Mouse (Mus musculus) lung, postnatal 14 days (tissue): ENCODE data around the gene Mfap1a.
"Not testable (repeated sequence)": the region's sequence is repeated elsewhere in the genome, so short reads cannot be mapped to it uniquely, and the experiment has no call there.

Experiments
- DNase-seq: peaks from one replicate; pipeline ENCODE4 v3.0.0; 2021

The Mfap1a gene

GRCm38 (mm10) chr2:121505942-121506882, at the start of gene Mfap1a, which contains the start of gene Wdr76:
TSS of gene Mfap1a (minus strand) at chr2:121506665.
TSS of gene Wdr76 (plus strand) at chr2:121506723.
- peak; percentile 82 for DNase-seq

GRCm38 (mm10) chr2:121551271-121551670, 44.8 kb upstream of the Mfap1a start:
- no peak for DNase-seq

DNA sequence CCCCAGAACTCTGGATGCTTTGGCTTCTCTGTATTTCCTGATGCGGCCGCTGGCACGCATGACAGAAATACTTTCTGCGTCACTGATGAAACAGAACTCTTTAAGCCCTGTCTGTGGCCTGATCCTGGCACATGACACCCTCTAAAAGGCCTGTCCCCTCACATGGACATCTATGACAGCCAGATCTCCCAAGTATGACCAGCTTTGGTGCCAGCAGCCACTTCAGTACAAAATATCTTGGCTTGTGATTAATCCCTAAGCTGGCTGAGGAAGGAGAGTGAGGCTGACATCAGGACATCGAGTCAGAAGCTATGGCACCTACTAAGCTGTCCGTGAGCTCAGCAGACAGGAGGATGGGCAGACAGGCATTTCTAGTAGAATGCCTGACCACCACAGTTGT, 43.2 kb upstream of the Mfap1a start:
- no peak for DNase-seq

- DNase-seq: no peak
Measured at GRCm38 (mm10) chr2:121544829-121545228, 38.4 kb upstream of the Mfap1a start.

DNA sequence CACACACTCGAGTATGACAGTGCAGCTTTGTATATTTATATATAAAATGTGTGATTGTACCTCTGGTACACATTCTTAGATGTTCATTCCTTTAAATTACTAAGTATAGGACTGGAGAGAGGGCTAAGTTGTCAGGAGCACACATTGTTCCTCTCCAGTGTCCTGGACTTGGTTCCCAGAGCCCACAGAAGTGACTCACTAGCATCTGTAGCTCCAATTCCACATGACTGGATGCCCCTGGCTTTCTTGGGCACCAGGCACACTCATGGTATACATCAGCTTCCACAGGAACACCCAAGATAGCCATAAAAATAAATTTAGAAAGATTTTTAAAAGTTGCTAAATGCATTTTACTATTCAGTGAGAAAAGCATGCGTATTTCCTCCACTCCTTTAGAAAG, 18.6 kb upstream of the Mfap1a start:
- DNase-seq: no peak

- DNase-seq: not testable (repeated sequence)
Measured at GRCm38 (mm10) chr2:121522830-121523229, 16.4 kb upstream of the Mfap1a start.

DNA sequence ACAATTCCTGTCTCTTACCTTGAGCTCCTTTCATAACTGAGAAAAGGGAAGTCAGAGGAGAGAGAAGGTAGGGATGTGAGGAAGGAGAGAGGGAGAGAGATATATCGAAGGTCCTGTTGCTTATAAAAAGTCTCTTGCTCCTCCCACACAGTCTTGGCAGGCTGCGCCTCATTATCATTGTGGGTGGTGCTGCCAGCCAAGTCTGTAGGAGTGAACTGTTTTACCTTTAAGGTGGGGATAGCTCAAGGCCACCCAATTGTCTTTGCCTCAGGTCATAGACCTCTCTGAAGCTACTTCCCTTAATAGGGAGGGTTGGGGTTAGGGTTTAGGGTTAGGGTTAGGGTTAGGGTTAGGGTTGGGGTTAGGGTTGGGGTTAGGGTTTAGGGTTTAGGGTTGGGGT, 15.5 kb upstream of the Mfap1a start:
- no peak for DNase-seq

DNA sequence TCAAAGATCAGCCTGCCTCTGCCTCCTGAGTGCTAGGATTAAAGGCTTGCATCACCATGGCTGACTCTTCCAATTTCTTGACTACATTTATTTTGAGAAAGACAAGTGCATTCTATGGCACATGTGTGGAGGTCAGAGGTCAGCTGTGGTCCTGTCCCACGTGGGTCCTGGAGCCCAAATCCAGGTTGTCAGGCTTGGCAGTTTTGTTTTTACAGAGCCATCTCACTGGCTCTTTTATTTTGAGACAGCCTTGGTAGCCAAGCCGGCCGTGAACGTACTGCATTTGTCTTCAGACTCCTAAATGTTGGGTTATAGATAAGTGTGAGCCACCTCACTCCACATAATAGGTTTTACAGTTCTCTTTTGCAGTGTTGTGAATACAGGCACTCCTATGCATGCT, 12.2 kb upstream of the Mfap1a start:
- not testable (repeated sequence) for DNase-seq

DNA sequence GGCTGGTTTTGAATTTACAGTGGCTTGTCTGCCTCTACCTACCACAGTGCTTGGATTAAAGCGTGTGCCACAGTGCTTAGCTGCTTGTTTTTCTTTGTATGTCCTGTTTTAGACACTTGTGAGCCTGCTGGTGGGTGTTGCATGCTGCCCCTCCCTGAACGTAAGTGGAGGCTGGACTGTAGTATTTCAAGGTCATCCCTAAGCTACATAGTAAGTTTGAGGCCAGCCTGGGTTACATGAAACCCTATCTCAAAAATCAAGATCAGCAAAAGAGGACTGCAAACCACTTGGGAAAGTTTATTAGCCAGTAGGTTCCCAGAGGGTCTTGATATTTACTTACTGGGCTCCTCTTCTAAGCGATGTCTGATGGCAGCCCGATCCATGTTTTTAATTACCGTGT, 11.6 kb upstream of the Mfap1a start:
- no peak for DNase-seq

- DNase-seq: no peak
Measured at GRCm38 (mm10) chr2:121514211-121514610, 7.7 kb upstream of the Mfap1a start.

- not testable (repeated sequence) for DNase-seq
Measured at GRCm38 (mm10) chr2:121512991-121513765, 6.7 kb upstream of the Mfap1a start.

DNA sequence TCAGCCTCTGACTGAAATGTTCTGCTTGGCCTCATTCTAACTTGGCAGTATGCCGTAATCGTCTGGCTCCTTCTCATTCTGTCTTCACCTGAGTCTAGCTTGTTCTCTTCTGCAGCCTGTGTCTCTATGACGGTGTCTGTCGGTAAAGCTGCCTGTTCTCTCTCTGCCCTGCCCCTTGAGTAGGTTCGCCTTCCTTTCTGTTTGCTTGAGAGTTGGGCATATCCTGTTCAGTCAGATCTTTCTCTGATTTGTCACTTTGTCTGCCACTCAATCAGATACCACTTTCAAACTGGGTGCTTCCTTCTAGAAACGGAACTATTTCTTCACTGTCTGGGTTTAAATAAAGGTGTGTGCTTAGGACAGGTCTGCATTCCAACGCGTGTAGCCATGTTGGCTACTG, 4.9 kb upstream of the Mfap1a start:
- no peak for DNase-seq

DNA sequence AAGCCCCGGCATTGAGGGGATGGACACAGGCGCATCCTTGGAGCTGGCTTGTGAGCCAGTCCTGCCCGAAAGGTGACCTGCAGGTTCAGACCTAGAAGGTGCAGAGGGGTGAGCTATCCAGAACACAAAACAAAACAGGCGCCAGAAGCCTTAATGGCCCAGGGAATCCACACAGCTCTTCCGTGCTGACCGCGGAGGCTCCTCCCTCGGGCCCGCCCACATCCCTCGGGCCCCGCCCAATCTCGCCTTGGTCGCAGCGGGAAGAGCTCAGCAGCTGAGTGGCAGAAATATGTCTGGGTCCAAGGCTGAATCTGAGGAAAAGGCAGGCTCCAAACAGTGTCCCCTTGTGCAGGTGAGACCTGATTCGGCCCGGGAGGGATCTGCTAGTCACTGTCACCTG, 3.1 kb upstream of the Mfap1a start:
- peak; percentile 77 for DNase-seq

- no peak for DNase-seq
Measured at GRCm38 (mm10) chr2:121507951-121508330, 1.5 kb upstream of the Mfap1a start.

GRCm38 (mm10) chr2:121507173-121507950, 897 bp upstream of the Mfap1a start:
- DNase-seq: no peak

- not testable (repeated sequence) for DNase-seq
Measured at GRCm38 (mm10) chr2:121501550-121501949, 4.9 kb downstream of the Mfap1a start.

DNA sequence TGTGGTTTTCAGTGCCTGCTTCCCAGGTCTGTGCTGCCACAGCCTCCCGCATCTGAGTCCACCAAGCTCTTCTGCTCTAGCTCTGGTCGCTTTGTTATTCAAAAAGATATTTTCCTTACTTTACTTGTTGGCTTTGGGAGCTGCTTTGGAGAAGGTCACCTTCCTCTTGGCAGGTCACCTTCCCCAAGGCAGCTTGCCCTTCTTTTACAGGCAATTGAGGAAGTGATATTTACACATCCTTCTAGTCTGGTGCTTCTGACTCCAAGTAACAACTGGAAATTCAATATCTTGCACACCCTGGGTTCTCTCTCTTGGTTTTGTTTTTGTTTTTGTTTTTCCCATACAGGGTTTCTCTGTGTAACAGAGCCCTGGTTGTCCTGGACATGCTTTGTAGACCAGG, 22.1 kb downstream of the Mfap1a start:
- DNase-seq: not testable (repeated sequence)

GRCm38 (mm10) chr2:121483576-121483975, 22.9 kb downstream of the Mfap1a start:
- DNase-seq: no peak

DNA sequence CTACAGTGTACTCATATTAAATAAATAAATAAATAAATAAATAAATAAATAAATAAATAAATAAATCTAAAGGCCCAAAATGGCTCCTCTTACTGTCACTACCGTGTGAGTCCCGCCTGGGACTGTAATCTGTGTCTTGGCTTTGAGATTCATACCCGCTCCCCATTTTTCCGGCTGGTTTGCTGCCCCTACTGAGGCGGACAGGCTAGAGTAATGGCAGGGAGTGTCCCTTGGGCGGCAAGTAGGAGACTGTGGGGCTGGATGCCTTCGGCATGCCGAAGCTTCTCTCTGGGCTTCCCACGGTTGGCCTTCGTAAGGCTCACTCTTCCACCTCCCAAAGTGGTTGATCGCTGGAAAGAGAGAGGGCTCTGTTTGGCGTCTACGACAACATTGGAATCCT, 25.5 kb downstream of the Mfap1a start:
- not testable (repeated sequence) for DNase-seq

DNA sequence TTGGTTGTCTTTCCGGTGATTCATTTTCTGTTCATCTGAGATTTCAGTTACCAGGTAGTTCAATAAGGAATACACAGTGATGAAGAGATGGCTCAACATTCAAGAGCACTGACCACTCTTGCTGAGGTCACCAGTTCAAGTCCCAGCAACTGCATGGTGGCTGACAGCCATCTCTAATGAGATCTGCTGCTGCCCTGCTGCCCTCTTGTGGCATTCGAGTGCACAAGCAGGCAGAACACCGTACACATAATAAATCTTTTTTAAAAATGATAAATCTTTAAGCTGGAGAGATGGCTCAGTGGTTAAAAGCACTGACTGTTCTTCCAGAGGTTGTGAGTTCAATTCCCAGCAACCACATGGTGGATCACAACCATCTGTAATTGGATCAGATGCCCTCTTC, 26.0 kb downstream of the Mfap1a start:
- DNase-seq: peak; percentile 14

GRCm38 (mm10) chr2:121477491-121478266, 28.8 kb downstream of the Mfap1a start:
- no peak for DNase-seq

- not testable (repeated sequence) for DNase-seq
Measured at GRCm38 (mm10) chr2:121475306-121475705, 31.2 kb downstream of the Mfap1a start.
